Mouse (Mus musculus) kidney, embryonic 16.5 days (tissue): ENCODE measurements at regions not wholly inside any gene's neighbourhood (a gene's known extent, or its start where the extent isn't known, plus 50 kb on each side); places are given as distances from the start of the nearest gene placed in this dataset.
A peak's percentile ranks its signal among the peaks of the same experiment; 100 is the strongest.

ENCODE experiments used
- ATAC-seq: fragments of 200-750 bp; cut with Nextera tagmentation; 2 replicates; pipeline ENCODE4 v1.8.0; 2017; ENCODE audit warnings: moderate TSS enrichment; ENCODE audit not compliant: low FRiP score, low TSS enrichment
- H3K27ac ChIP-seq: fragments of 300-500 bp; sonication (generic); 2 replicates; pipeline ENCODE4 v1.5.1; 2014; ENCODE audit warnings: low read length
- H3K27me3 ChIP-seq: fragments of 300-500 bp; sonication (generic); 2 replicates; pipeline ENCODE4 v1.6.1; 2014; ENCODE audit warnings: low read length, control low read depth, mixed read lengths; ENCODE audit not compliant: insufficient read depth
- H3K36me3 ChIP-seq: fragments of 300-500 bp; sonication (generic); 2 replicates; pipeline ENCODE4 v1.6.1; 2014; ENCODE audit warnings: low read length, control low read depth, mixed read lengths; ENCODE audit not compliant: insufficient read depth
- H3K4me1 ChIP-seq: fragments of 300-500 bp; sonication (generic); 2 replicates; pipeline ENCODE4 v1.6.1; 2014; ENCODE audit warnings: low read length, control low read depth, mixed read lengths; ENCODE audit not compliant: insufficient read depth
- H3K4me2 ChIP-seq: fragments of 300-500 bp; sonication (generic); replicated peaks from 2 replicates; pipeline ENCODE4 v1.6.1; 2014; ENCODE audit warnings: low read depth, low read length
- H3K4me3 ChIP-seq: fragments of 300-500 bp; sonication (generic); 2 replicates; pipeline ENCODE4 v1.5.1; 2014; ENCODE audit warnings: mild to moderate bottlenecking, low read length
- H3K9ac ChIP-seq: fragments of 300-500 bp; sonication (generic); replicated peaks from 2 replicates; pipeline ENCODE4 v1.6.1; 2014; ENCODE audit warnings: low read length
- H3K9me3 ChIP-seq: fragments of 300-500 bp; sonication (generic); 2 replicates; pipeline ENCODE4 v1.6.1; 2016; ENCODE audit warnings: low read length, control low read depth
- WGBS: fragments of 180-500 bp; shearing (Covaris S2); extraction: QIAGEN DNeasy Blood & Tissue Kit; methylation state at CpG from one replicate; pipeline ENCODE4 v1.1.7; 2014; 5-methylcytosine and 5-hydroxymethylcytosine counted together

DNA sequence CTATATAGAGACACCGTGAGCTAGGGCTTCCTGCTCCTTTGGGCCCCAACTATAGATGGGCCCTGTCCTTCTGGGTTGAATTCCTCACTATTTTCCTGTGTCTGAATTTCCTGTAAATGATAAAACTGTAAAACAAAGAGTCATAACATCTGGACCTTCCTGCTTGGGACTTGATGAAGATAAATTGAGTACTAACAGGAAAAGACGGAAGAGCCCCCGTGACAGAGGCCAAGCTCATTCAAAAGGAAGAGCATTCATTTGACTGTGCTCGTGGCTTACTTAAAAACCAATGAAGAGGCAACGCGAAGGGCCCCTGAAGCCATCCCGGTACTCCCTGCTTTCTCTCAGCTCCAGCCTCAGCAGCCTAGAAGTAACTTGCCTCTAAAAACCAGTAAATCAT lies 161.6 kb upstream of the Cited2 start:
- Histone ChIP-seq H3K9ac (no peak overlapping the region), H3K9me3 (0 out of 2 replicates have a peak, but pooled peaks cover 3% of the 10 kb centered on the region), H3K4me1 (peaks cover 28% of the 10 kb centered on the region), H3K27ac (no peak overlapping the region), H3K27me3 (no peaks in the 10 kb centered on the region), H3K36me3 (no peaks in the 10 kb centered on the region), H3K4me3 (no peak overlapping the region), H3K4me2 (no peak overlapping the region)
- 42% methylated on average over 7 of the region's 7 CpGs for WGBS
- no peak for ATAC-seq

DNA sequence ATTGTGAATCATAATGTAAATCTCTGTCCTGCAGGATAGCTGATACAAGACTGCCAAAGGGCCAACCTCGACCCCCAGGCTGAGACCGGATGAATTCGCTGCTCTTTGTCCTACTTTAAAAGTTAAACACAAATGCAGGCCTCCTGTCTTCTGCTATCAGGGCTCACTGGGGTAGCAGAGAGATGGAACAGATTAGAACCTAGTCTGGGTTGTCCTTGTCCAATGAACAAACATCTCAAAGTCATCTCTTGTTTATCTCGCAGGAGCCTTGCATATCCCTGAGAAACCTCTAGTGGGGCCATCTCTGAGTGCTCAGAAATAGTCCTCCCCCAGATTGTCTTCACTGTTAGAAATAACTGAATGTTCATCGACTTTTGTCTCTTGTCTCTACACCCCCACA lies 161.0 kb upstream of the Cited2 start:
- 79% methylated on average over 5 of the region's 5 CpGs for WGBS
- no peak for ATAC-seq
- no peak overlapping the region for H3K27ac ChIP-seq

DNA sequence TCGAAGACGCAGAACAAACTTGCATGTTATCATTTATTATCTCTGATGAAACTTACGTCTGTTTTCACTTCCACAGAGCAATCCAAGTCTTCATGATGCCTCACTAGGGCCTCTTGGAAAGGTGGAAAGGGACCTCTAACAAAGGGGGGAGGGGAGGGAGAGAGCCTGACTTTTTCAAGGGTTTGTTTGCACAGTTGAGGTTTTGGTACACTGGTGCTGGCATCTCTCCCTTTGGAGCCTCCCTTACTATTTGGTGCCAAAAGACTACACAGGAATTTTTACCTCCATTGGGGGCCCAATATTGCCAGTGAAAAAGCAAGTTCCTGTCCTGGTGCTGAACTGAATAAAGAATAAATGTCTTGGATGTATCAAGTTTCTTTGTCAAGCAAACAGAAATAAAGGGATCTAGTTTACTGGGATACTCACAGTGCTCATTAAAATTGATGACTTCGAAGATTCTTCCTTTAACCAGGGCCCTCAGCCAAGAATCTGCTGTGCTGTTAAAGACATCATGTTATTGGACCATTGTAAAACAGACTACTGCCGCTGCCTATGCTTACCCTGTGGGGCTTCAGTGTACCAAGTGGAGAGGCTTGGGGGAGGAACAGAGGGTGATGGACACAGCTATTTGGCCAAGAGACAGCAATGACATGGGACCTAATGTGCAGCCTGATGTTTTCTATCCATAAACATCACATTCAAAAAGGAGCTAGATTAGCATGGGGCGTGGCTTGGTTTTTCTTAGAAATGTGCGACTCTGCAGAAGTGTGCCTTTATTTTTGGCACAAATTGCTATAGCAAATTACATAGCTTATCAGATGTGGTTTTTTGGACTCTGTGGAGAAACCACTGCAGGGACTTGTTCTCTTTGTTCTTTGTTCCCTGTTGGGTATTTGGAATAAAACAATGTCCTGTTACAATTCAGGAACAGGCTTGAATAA lies 160.3 kb upstream of the Cited2 start:
- Histone ChIP-seq H3K4me3 (no peak overlapping the region), H3K27me3 (no peaks in the 10 kb centered on the region), H3K9ac (no peak overlapping the region), H3K4me2 (no peak overlapping the region), H3K27ac (no peak overlapping the region), H3K9me3 (0 out of 2 replicates have a peak, but pooled peaks cover 3% of the 10 kb centered on the region), H3K4me1 (peaks cover 28% of the 10 kb centered on the region), H3K36me3 (no peaks in the 10 kb centered on the region)
- ATAC-seq = peak; percentile 58
- 47% methylated on average over 7 of the region's 7 CpGs for WGBS

More for the DNA sequence above, 161.0 kb upstream of the Cited2 start:
- Histone ChIP-seq H3K27me3 (no peaks in the 10 kb centered on the region), H3K36me3 (no peaks in the 10 kb centered on the region), H3K9me3 (0 out of 2 replicates have a peak, but pooled peaks cover 3% of the 10 kb centered on the region), H3K4me2 (no peak overlapping the region), H3K4me1 (peaks cover 28% of the 10 kb centered on the region), H3K9ac (no peak overlapping the region), H3K4me3 (no peak overlapping the region)

DNA sequence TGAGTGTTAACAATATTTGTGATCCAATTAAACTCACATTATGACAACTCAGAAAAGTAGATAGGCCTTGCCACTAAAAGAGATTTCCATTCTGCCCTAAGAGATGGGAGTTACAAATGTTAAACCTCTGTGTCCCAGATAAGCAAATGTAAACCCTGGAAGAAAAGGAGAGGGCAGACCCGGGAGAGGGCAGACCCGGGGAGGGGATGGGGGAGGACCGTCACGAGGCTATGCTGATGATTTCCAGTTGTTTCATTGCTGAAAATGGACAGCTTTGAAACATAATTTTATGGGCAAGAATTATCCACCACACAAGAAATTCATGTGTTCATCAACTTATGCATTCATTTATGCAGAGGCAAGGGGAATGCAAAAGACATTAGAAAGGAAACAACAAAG lies 159.7 kb upstream of the Cited2 start:
- 59% methylated on average over 4 of the region's 4 CpGs for WGBS
- ATAC-seq = no peak
- H3K4me2 ChIP-seq = no peak overlapping the region
- no peak overlapping the region for H3K27ac ChIP-seq
- peaks cover 28% of the 10 kb centered on the region for H3K4me1 ChIP-seq
- H3K4me3 ChIP-seq = no peak overlapping the region
- H3K9ac ChIP-seq = no peak overlapping the region
- no peaks in the 10 kb centered on the region for H3K36me3 ChIP-seq
- 0 out of 2 replicates have a peak, but pooled peaks cover 3% of the 10 kb centered on the region for H3K9me3 ChIP-seq
- H3K27me3 ChIP-seq = no peaks in the 10 kb centered on the region

DNA sequence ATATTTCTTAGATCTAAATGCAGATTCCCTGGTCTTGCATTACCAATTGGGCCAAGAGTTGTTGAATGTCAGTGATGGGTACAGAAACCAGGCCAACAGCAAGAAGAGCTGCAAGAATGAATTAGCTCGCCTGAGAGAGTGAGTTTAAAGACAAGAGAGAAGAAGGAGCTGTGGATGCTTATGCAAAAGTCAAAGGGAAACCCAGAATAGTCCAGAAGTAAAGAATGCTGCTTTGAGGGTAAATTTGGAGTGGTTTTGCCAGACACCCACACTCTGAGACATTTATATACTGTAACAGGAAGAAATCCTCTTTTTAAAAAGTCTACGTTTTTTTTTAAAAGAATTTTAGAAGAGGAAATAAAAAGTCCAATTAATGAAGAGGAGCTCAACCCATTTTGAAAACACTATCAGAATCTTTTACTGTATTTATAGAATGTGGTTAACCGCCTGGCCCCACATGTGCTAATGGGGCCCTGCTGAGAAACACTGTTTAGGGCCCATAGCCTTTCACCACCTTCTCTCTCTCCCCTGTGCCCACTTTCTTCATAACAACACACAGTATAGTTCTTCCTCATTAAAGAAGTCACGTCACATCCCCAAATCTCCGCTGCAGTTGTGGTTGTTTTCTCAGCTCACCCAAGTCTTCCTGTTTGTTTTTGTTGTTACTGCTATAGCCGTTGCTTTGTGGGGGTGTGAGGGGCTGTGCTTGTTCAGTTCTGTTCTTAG lies 158.0 kb upstream of the Cited2 start:
- Histone ChIP-seq H3K9me3 (0 out of 2 replicates have a peak, but pooled peaks cover 3% of the 10 kb centered on the region), H3K27ac (no peak overlapping the region), H3K36me3 (no peaks in the 10 kb centered on the region), H3K27me3 (no peaks in the 10 kb centered on the region), H3K4me1 (peaks cover 28% of the 10 kb centered on the region), H3K4me3 (no peak overlapping the region), H3K4me2 (no peak overlapping the region), H3K9ac (no peak overlapping the region)
- ATAC-seq = no peak
- WGBS = 58% methylated on average over 6 of the region's 6 CpGs

DNA sequence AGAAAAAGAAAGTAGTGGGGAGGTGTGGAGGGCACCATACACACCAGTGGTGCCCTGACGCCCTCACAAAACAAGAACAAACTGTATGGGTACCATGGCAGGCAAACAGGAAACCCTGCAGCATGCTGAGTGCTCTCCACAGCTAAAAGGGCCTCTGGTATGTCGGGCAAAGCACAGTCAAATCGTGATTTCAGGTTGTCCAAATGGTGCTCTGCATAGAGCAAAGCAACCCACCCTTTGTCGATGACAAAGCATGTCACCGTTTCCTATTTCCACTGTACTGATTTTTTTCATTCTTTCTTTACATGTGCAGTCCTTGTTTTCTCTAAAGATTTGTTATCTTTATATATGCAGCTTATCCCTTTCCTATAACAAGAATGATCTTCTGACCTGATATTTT lies 156.0 kb upstream of the Cited2 start:
- 77% methylated on average over 5 of the region's 5 CpGs for WGBS
- H3K27ac ChIP-seq = no peak overlapping the region
- H3K27me3 ChIP-seq = no peaks in the 10 kb centered on the region
- no peak overlapping the region for H3K4me2 ChIP-seq
- no peak overlapping the region for H3K4me3 ChIP-seq
- no peak for ATAC-seq
- no peak overlapping the region for H3K9ac ChIP-seq
- peaks cover 16% of the 10 kb centered on the region for H3K4me1 ChIP-seq
- no peaks in the 10 kb centered on the region for H3K36me3 ChIP-seq
- H3K9me3 ChIP-seq = 0 out of 2 replicates have a peak, but pooled peaks cover 3% of the 10 kb centered on the region

DNA sequence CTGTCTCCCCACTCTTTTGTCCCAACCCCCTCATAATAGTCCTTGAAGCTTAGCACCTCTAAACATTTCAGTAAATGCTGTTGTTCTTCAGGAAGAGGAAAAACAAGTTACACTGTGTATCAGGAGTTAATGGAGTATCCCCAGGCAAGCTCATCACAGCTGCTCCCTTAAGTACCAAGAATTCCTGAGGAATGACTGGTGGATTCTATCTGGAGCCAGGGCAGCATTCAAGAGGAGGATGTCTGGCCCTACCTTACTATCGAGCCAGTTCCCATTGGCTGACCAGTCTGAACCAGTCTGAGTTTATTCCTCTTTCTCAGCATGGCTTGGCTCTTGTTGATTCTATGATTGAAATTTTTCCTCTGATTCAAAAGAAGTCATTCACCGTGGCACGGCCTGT lies 155.4 kb upstream of the Cited2 start:
- peaks cover 9% of the 10 kb centered on the region for H3K4me1 ChIP-seq
- WGBS = 82% methylated on average over 3 of the region's 3 CpGs
- no peak overlapping the region for H3K9ac ChIP-seq
- no peaks in the 10 kb centered on the region for H3K27me3 ChIP-seq
- H3K4me3 ChIP-seq = no peak overlapping the region
- H3K4me2 ChIP-seq = no peak overlapping the region
- 0 out of 2 replicates have a peak overlapping the region, but pooled peaks have one; percentile 29 for H3K27ac ChIP-seq
- H3K9me3 ChIP-seq = 0 out of 2 replicates have a peak, but pooled peaks cover 3% of the 10 kb centered on the region
- no peak for ATAC-seq
- no peaks in the 10 kb centered on the region for H3K36me3 ChIP-seq

DNA sequence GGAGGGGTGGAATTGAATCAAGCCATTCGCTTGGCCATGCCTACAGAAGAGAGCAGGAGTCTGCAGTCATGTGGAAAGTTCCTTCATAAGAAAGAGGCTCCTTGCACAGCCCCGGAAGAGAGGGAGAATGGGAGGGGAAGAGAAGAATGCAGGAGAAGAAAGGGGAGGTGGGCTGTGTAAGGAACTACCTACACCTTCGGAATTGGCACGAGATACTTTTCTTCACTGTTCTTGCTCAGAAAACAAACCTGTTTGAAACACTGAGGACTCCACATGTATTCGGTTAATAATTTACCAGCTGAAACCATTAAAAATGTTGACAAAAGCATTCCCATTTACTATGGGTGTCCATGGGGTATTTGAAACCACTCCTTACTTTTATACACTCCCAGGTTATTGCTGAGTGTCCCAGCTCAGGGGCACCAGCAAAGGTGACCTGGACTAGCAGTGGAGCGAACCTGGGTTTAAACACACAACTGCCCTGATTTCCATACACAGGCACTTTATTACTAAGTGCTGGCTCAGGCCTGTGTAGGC lies 153.4 kb upstream of the Cited2 start:
- Histone ChIP-seq H3K27me3 (no peaks in the 10 kb centered on the region), H3K9me3 (0 out of 2 replicates have a peak, but pooled peaks cover 6% of the 10 kb centered on the region), H3K9ac (no peak overlapping the region), H3K36me3 (no peaks in the 10 kb centered on the region), H3K4me3 (no peak overlapping the region), H3K27ac (peak overlapping the region; percentile 90), H3K4me2 (no peak overlapping the region), H3K4me1 (0 out of 2 replicates have a peak, but pooled peaks cover 5% of the 10 kb centered on the region)
- WGBS = 64% methylated on average over 6 of the region's 6 CpGs
- peak; percentile 94 for ATAC-seq

DNA sequence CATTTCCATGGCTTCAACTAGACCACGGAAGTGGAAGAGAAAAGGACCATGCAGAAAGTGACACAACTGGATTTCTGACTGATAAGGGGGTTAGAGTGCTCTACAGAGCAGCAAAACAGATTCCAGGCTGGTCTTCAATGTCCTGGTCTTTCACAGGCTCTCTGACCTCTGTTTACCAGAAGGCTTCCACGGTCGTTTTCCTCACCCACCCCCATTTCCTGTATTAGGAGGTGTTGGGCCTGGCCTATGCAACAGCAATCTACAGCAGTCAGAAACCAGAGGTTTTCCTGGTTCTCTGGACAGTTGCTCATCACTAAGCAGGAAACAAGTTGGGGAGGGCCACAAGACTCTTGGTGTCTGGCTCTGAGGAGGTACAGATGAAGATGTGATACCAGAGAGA lies 148.1 kb upstream of the Cited2 start:
- 0 out of 2 replicates have a peak, but pooled peaks cover 3% of the 10 kb centered on the region for H3K9me3 ChIP-seq
- ATAC-seq = no peak
- H3K36me3 ChIP-seq = no peaks in the 10 kb centered on the region
- H3K9ac ChIP-seq = no peak overlapping the region
- WGBS = 43% methylated on average over 3 of the region's 3 CpGs
- H3K4me1 ChIP-seq = peaks cover 22% of the 10 kb centered on the region; the same call in 1 of the 2 replicates
- H3K27ac ChIP-seq = peak overlapping the region; percentile 49; the same call in 1 of the 2 replicates
- no peak overlapping the region for H3K4me3 ChIP-seq
- H3K27me3 ChIP-seq = no peaks in the 10 kb centered on the region
- H3K4me2 ChIP-seq = no peak overlapping the region
